Comparison of ENCODE assay signal across 11 mouse cellular contexts in the genomic region with DNA sequence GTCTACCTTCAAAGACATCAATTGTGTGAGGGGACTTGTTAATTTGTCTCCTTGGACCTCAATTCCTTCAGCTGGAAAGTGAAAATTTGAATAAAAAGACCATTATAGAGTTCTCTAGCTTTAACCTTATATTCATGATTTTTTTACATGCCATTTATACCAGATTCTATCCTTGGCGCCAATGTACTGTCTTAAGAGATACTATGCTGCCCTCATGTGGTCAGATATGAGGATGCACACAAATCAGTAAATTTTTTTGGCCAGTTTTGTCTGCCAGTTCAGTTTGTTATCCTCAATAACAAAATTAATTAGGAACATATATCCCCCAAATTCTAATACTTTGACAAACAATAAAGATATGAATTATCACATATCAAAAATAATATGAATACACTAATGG. TPM values are rescaled to one million over a fixed set of nuclear protein-coding genes. Genes with fewer than 3 reads are reported as not detected.
DNase-seq lines count a peak whose midpoint lies in the region; ATAC-seq and TF ChIP-seq lines count a peak whose summit lies in the region.
"Had no signal": no experiment of that assay in that cellular context is flagged by ENCODE, and none has a peak within 500 bp of the region (broad histone marks: within the 10 kb centered on the region; RNA-seq: fewer than 3 reads in every experiment).

No protein-coding gene starts in this region.

- H3K27ac ChIP-seq in midbrain, embryonic 11.5 days (ENCODE audit: low read depth, low read length), result no peak overlapping the region
- no peak overlapping the region for H3K27ac ChIP-seq in midbrain, embryonic 16.5 days (ENCODE audit: low read length)
- H3K27ac ChIP-seq in hindbrain, embryonic 14.5 days, result no peak overlapping the region
- H3K27ac ChIP-seq in lung, postnatal 0 days (ENCODE audit: low read length), result no peak overlapping the region

- H3K9me3 ChIP-seq in midbrain, embryonic 11.5 days (ENCODE audit: control insufficient read depth, low read length), result no peaks in the 10 kb centered on the region
- H3K9me3 ChIP-seq in midbrain, embryonic 16.5 days (replicated peaks; ENCODE audit: control insufficient read depth, low read length, poor library complexity, severe bottlenecking), result no peaks in the 10 kb centered on the region
- no peaks in the 10 kb centered on the region for H3K9me3 ChIP-seq in hindbrain, embryonic 14.5 days (ENCODE audit: control insufficient read depth, low read length)
- H3K9me3 ChIP-seq in lung, postnatal 0 days (ENCODE audit: low read length), result no peaks in the 10 kb centered on the region

- ATAC-seq in midbrain, embryonic 11.5 days (ENCODE audit: low FRiP score), result 0 out of 2 replicates have a peak, but pooled peaks have one; percentile 33
- no peak for ATAC-seq in midbrain, embryonic 16.5 days
- peak; percentile 55; the same call in 1 of the 2 replicates for ATAC-seq in hindbrain, embryonic 14.5 days (ENCODE audit: low FRiP score)
- no peak for ATAC-seq in lung, postnatal 0 days

- no peak for TF ChIP-seq EP300 in lung, postnatal 0 days (IDR thresholded peaks at IDR 0.05)

- no peak overlapping the region for H3K4me2 ChIP-seq in midbrain, embryonic 11.5 days
- H3K4me2 ChIP-seq in midbrain, embryonic 16.5 days (ENCODE audit: low read length), result no peak overlapping the region
- H3K4me2 ChIP-seq in hindbrain, embryonic 14.5 days (replicated peaks), result no peak overlapping the region
- H3K4me2 ChIP-seq in lung, postnatal 0 days (replicated peaks; ENCODE audit: low read depth, low read length), result no peak overlapping the region

- H3K4me3 ChIP-seq in midbrain, embryonic 11.5 days (ENCODE audit: low read depth, low read length), result no peak overlapping the region
- H3K4me3 ChIP-seq in midbrain, embryonic 16.5 days (ENCODE audit: low read depth, low read length), result no peak overlapping the region
- no peak overlapping the region for H3K4me3 ChIP-seq in hindbrain, embryonic 14.5 days (replicated peaks; ENCODE audit: low read length)
- H3K4me3 ChIP-seq in lung, postnatal 0 days (ENCODE audit: low read depth, low read length), result no peak overlapping the region

- peak; percentile 42 for DNase-seq in adrenal gland, adult 2 months
- no peak for DNase-seq in adrenal gland, adult 8-10 months
- DNase-seq in midbrain, embryonic 11.5 days (ENCODE audit: low spot score, missing footprints), result peak; percentile 94
- peak; percentile 33 for DNase-seq in cerebellum, adult 9-11 months
- peak; percentile 89 for DNase-seq in hindbrain, embryonic 14.5 days (ENCODE audit: low spot score)
- DNase-seq in lung, postnatal 0 days (ENCODE audit: low spot score), result peak; percentile 83
- peak; percentile 85 for DNase-seq in splenic B cell, adult 2 months (ENCODE audit: low read depth, low spot score)

- H3K4me1 ChIP-seq in midbrain, embryonic 11.5 days (ENCODE audit: control insufficient read depth, insufficient read depth, low read length), result no peaks in the 10 kb centered on the region
- peaks cover 17% of the 10 kb centered on the region; the same call in 1 of the 2 replicates for H3K4me1 ChIP-seq in midbrain, embryonic 16.5 days (ENCODE audit: control insufficient read depth, insufficient read depth, low read length)
- 0 out of 2 replicates have a peak, but pooled peaks cover 5% of the 10 kb centered on the region for H3K4me1 ChIP-seq in hindbrain, embryonic 14.5 days (replicated peaks; ENCODE audit: control insufficient read depth, insufficient read depth, low read length)
- H3K4me1 ChIP-seq in lung, postnatal 0 days (ENCODE audit: insufficient read depth, low read depth, low read length), result no peaks in the 10 kb centered on the region

- 5% methylated on average over 1 of the region's 1 CpGs for WGBS in midbrain, embryonic 11.5 days
- 2% methylated on average over 1 of the region's 1 CpGs for WGBS in midbrain, embryonic 16.5 days
- 5% methylated on average over 1 of the region's 1 CpGs for WGBS in hindbrain, embryonic 14.5 days
- 0% methylated on average over 1 of the region's 1 CpGs for WGBS in lung, postnatal 0 days

- TF ChIP-seq CTCF in lung, postnatal 0 days (IDR thresholded peaks at IDR 0.05), result peak; percentile 79

- no peak overlapping the region for H3K9ac ChIP-seq in midbrain, embryonic 11.5 days (ENCODE audit: low read length)
- no peak overlapping the region for H3K9ac ChIP-seq in midbrain, embryonic 16.5 days (ENCODE audit: low read depth, low read length)
- H3K9ac ChIP-seq in hindbrain, embryonic 14.5 days, result no peak overlapping the region
- H3K9ac ChIP-seq in lung, postnatal 0 days (replicated peaks; ENCODE audit: low read depth), result no peak overlapping the region

- no peaks in the 10 kb centered on the region for H3K27me3 ChIP-seq in midbrain, embryonic 11.5 days (ENCODE audit: control insufficient read depth, insufficient read depth, low read length)
- no peaks in the 10 kb centered on the region for H3K27me3 ChIP-seq in midbrain, embryonic 16.5 days (ENCODE audit: control insufficient read depth, insufficient read depth, low read depth, low read length)
- H3K27me3 ChIP-seq in hindbrain, embryonic 14.5 days (ENCODE audit: control insufficient read depth, insufficient read depth, low read length), result no peaks in the 10 kb centered on the region
- H3K27me3 ChIP-seq in lung, postnatal 0 days (replicated peaks; ENCODE audit: insufficient read depth, low read length), result no peaks in the 10 kb centered on the region
- H3K27me3 ChIP-seq in splenic B cell, adult 2 months (ENCODE audit: control insufficient read depth, insufficient read depth, low read length, poor library complexity, severe bottlenecking), result no peaks in the 10 kb centered on the region

- H3K36me3 ChIP-seq in midbrain, embryonic 11.5 days (ENCODE audit: control insufficient read depth, insufficient read depth, low read length), result no peaks in the 10 kb centered on the region
- no peaks in the 10 kb centered on the region for H3K36me3 ChIP-seq in midbrain, embryonic 16.5 days (ENCODE audit: control insufficient read depth, insufficient read depth, low read length)
- H3K36me3 ChIP-seq in hindbrain, embryonic 14.5 days (replicated peaks; ENCODE audit: control insufficient read depth, insufficient read depth), result no peaks in the 10 kb centered on the region
- no peaks in the 10 kb centered on the region for H3K36me3 ChIP-seq in lung, postnatal 0 days (ENCODE audit: insufficient read depth, low read length)
- H3K36me3 ChIP-seq in splenic B cell, adult 2 months (ENCODE audit: control insufficient read depth, insufficient read depth, low read length, poor library complexity, severe bottlenecking), result no peaks in the 10 kb centered on the region

RNA-seq across cellular contexts. Expression of gene Ctso, which starts 7.5 kb away (rescaled TPM):
- total RNA-seq in adrenal gland, adult 2 months (2021), result 10 to 100 TPM; 32.6 to 68.2 TPM
- 9.0 and 10.0 TPM in 2 replicates for polyA plus RNA-seq in adrenal gland, adult 2 months (2012; rRNA removed)
- total RNA-seq in adrenal gland, adult 8-10 months (2022), result 10 to 100 TPM; 45.7 to 73.5 (median 59.5) TPM
- 5.5 and 6.0 TPM in 2 replicates for polyA plus RNA-seq in midbrain, embryonic 11.5 days (2014; fragmentation: Nextera tagmentation; extraction: Ambion mirVana)
- polyA plus RNA-seq in midbrain, embryonic 16.5 days (2015; fragmentation: Nextera tagmentation; extraction: Ambion mirVana), result 7.4 and 7.6 TPM in 2 replicates
- polyA plus RNA-seq in hindbrain, embryonic 14.5 days (2014; fragmentation: Nextera tagmentation; extraction: Ambion mirVana), result 10.1 and 11.0 TPM in 2 replicates
- polyA plus RNA-seq in lung, postnatal 0 days (2015; fragmentation: Nextera tagmentation; extraction: Ambion mirVana), result 38.6 and 41.7 TPM in 2 replicates

RNA-seq across cellular contexts. Expression of gene Tdo2, which starts 51.1 kb away (rescaled TPM):
- 1 to 10 TPM in 1 of 2 experiments, under 1 TPM in 1; 0.17 to 4.0 TPM for total RNA-seq in adrenal gland, adult 2 months (2021)
- 0.40 and 2.0 TPM in 2 replicates for polyA plus RNA-seq in adrenal gland, adult 2 months (2012; rRNA removed)
- total RNA-seq in adrenal gland, adult 8-10 months (2022), result 1 to 10 TPM in 2 of 4 experiments, under 1 TPM in 1, not detected in 1; 0.40 to 3.5 (median 1.7) TPM
- polyA plus RNA-seq in midbrain, embryonic 11.5 days (2014; fragmentation: Nextera tagmentation; extraction: Ambion mirVana), result not detected in 2 replicates
- not detected in 2 replicates for polyA plus RNA-seq in midbrain, embryonic 16.5 days (2015; fragmentation: Nextera tagmentation; extraction: Ambion mirVana)
- polyA plus RNA-seq in hindbrain, embryonic 14.5 days (2014; fragmentation: Nextera tagmentation; extraction: Ambion mirVana), result 0.25 TPM in 1 of 2 replicates, not detected in the other
- 0.76 and 1.8 TPM in 2 replicates for polyA plus RNA-seq in lung, postnatal 0 days (2015; fragmentation: Nextera tagmentation; extraction: Ambion mirVana)
- polyA plus RNA-seq: C2C12 had no signal

RNA-seq across cellular contexts. Expression of gene Asic5, which starts 57.2 kb away (rescaled TPM):
- total RNA-seq in adrenal gland, adult 2 months (2021), result not detected
- polyA plus RNA-seq in adrenal gland, adult 2 months (2012; rRNA removed), result not detected in 2 replicates
- total RNA-seq in adrenal gland, adult 8-10 months (2022), result not detected
- polyA plus RNA-seq in midbrain, embryonic 11.5 days (2014; fragmentation: Nextera tagmentation; extraction: Ambion mirVana), result not detected in 2 replicates
- not detected in 2 replicates for polyA plus RNA-seq in midbrain, embryonic 16.5 days (2015; fragmentation: Nextera tagmentation; extraction: Ambion mirVana)
- polyA plus RNA-seq in hindbrain, embryonic 14.5 days (2014; fragmentation: Nextera tagmentation; extraction: Ambion mirVana), result not detected in 2 replicates
- polyA plus RNA-seq in lung, postnatal 0 days (2015; fragmentation: Nextera tagmentation; extraction: Ambion mirVana), result 0.12 TPM in 1 of 2 replicates, not detected in the other
- polyA plus RNA-seq: C2C12; lung, embryonic 16.5 days; testis, adult 2 months had no signal

Comparison
In these comparisons a context has a peak if more than half of its experiments do, and no peak if none do; other contexts are left out.
1. ATAC-seq: peak in midbrain, embryonic 11.5 days (single experiment) and hindbrain, embryonic 14.5 days (single experiment); none in midbrain, embryonic 16.5 days (single experiment) and lung, postnatal 0 days (single experiment).